9 mouse cellular contexts compared by ENCODE assay signal in the genomic region with DNA sequence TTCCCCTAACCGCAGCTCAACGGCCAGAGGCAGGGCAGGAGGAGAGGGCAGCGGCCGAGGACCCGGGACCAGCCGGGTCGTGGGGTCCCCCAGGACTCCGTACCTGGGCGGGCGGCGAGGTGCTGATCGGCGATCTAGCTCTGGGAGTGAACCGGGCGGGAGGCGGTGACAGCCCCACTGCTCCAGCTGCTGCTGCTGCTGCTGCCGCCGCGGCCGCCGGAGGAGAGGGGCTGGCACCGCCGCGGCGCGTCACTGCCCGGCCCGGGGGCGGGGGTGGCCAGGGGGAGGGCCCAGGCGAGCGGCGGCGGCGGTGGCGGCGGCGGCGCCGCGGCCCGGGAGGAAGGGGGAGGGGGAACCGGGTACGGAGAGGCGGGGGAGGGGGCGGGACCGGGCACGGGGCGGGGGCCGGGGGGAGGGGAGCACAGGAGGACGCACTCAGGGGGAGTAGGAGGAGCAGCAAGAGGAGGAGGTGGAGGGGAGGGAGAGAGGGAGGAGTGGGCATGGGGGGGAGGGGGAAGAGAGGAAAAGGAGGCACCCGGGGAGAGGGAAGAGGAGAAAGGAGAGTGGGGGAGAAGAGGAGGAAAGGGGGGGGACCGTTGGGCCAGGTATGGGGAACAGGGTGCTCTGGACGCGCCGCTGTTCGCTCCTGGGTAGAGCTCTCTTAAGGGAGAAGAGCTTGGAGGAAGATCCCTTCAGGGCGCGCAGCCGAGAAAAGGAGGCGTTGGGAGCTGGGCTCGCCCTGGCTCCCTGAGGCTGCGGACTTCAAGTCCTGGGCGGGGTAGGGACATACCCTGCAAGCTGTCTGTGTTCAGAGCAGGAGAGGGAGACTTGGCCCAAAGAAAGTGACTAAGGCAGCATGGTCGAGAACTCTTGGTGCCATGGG. TPM values are rescaled to one million over a fixed set of nuclear protein-coding genes. Genes with fewer than 3 reads are reported as not detected.
A peak's percentile ranks its signal among the peaks of the same experiment; 100 is the strongest.
DNase-seq lines count a peak whose midpoint lies in the region; ATAC-seq and TF ChIP-seq lines count a peak whose summit lies in the region.
"Had no signal": no experiment of that assay in that cellular context is flagged by ENCODE, and none has a peak within 500 bp of the region (broad histone marks: within the 10 kb centered on the region; RNA-seq: fewer than 3 reads in every experiment).

No protein-coding gene starts in this region.

- WGBS in forebrain, embryonic 10.5 days = 0% methylated on average over 28 of the region's 64 CpGs
- under 1% methylated on average over 33 of the region's 64 CpGs for WGBS in heart, postnatal 0 days
- under 1% methylated on average over 29 of the region's 64 CpGs for WGBS in lung, embryonic 16.5 days
- under 1% methylated on average over 33 of the region's 64 CpGs for WGBS in olfactory bulb, adult 2 months

- H3K9me3 ChIP-seq in forebrain, embryonic 10.5 days = no peaks in the 10 kb centered on the region
- H3K9me3 ChIP-seq in heart, postnatal 0 days (replicated peaks; ENCODE audit: control insufficient read depth, low read length) = no peaks in the 10 kb centered on the region
- no peaks in the 10 kb centered on the region for H3K9me3 ChIP-seq in lung, embryonic 16.5 days (ENCODE audit: control insufficient read depth, low read length)

- peak overlapping the region; percentile 78 for H3K4me2 ChIP-seq in heart, postnatal 0 days (ENCODE audit: low read depth, low read length)
- H3K4me2 ChIP-seq in lung, embryonic 16.5 days (ENCODE audit: low read depth, low read length) = peak overlapping the region; percentile 82

- ATAC-seq in CD4-positive, CD25-positive, alpha-beta regulatory T cell, adult 4 months = peak; percentile 64
- ATAC-seq in heart, postnatal 0 days (ENCODE audit: insufficient read depth, low read depth) = peak; percentile 73
- ATAC-seq in lung, embryonic 16.5 days (ENCODE audit: low read depth) = peak; percentile 78

- peak overlapping the region; percentile 81 for H3K4me3 ChIP-seq in forebrain, embryonic 10.5 days
- peak overlapping the region; percentile 98 for H3K4me3 ChIP-seq in heart, postnatal 0 days (ENCODE audit: low read depth, low read length)
- H3K4me3 ChIP-seq in lung, embryonic 16.5 days (ENCODE audit: low read length) = peak overlapping the region; percentile 95
- peak overlapping the region; percentile 95 for H3K4me3 ChIP-seq in olfactory bulb, adult 2 months (ENCODE audit: insufficient read depth, low read depth, low read length)

- no peak for TF ChIP-seq CTCF in heart, postnatal 0 days (IDR thresholded peaks at IDR 0.05; ENCODE audit: low read depth)
- TF ChIP-seq CTCF in olfactory bulb, adult 2 months (IDR thresholded peaks at IDR 0.05; ENCODE audit: insufficient read depth, low read depth, low read length) = no peak

- peak overlapping the region; percentile 91 for H3K9ac ChIP-seq in heart, postnatal 0 days (replicated peaks; ENCODE audit: low read depth, low read length)
- peak overlapping the region; percentile 91 for H3K9ac ChIP-seq in lung, embryonic 16.5 days (ENCODE audit: low read length)

- no peak for TF ChIP-seq EP300 in heart, postnatal 0 days (IDR thresholded peaks at IDR 0.05; ENCODE audit: low read depth)

- H3K4me1 ChIP-seq in forebrain, embryonic 10.5 days = peaks cover 69% of the 10 kb centered on the region
- H3K4me1 ChIP-seq in heart, postnatal 0 days (ENCODE audit: control insufficient read depth, insufficient read depth) = peaks cover 29% of the 10 kb centered on the region
- H3K4me1 ChIP-seq in lung, embryonic 16.5 days (replicated peaks; ENCODE audit: control insufficient read depth, insufficient read depth, low read length) = peaks cover 32% of the 10 kb centered on the region
- H3K4me1 ChIP-seq in olfactory bulb, adult 2 months (ENCODE audit: control insufficient read depth, insufficient read depth, low read length) = peaks cover 29% of the 10 kb centered on the region

- no peaks in the 10 kb centered on the region for H3K36me3 ChIP-seq in forebrain, embryonic 10.5 days (replicated peaks)
- H3K36me3 ChIP-seq in heart, postnatal 0 days (replicated peaks; ENCODE audit: control insufficient read depth, insufficient read depth, low read length) = no peaks in the 10 kb centered on the region
- no peaks in the 10 kb centered on the region for H3K36me3 ChIP-seq in lung, embryonic 16.5 days (ENCODE audit: control insufficient read depth, insufficient read depth, low read length)

- H3K27ac ChIP-seq in forebrain, embryonic 10.5 days = peak overlapping the region; percentile 91
- peak overlapping the region; percentile 89 for H3K27ac ChIP-seq in heart, postnatal 0 days (ENCODE audit: low read depth)
- peak overlapping the region; percentile 97 for H3K27ac ChIP-seq in lung, embryonic 16.5 days (ENCODE audit: low read length)
- 0 out of 2 replicates have a peak overlapping the region, but pooled peaks have one; percentile 52 for H3K27ac ChIP-seq in olfactory bulb, adult 2 months (ENCODE audit: insufficient read depth, low read depth, low read length)

- no peak for TF ChIP-seq POLR2A in olfactory bulb, adult 2 months (IDR thresholded peaks at IDR 0.05; ENCODE audit: insufficient read depth, low read depth, low read length)

- peak; percentile 86 to 92 for DNase-seq in adrenal gland, postnatal 36 days
- DNase-seq in forebrain, embryonic 10.5 days (ENCODE audit: extremely low spot score, low spot score) = peak; percentile 79
- DNase-seq in heart, postnatal 0 days (ENCODE audit: low spot score) = peak; percentile 67
- peak; percentile 75 to 90 for DNase-seq in kidney, postnatal 36 days
- peak; percentile 73 for DNase-seq in thymus, postnatal 0 days (ENCODE audit: low spot score)

- H3K27me3 ChIP-seq in forebrain, embryonic 10.5 days (ENCODE audit: poor library complexity, severe bottlenecking) = peaks cover 16% of the 10 kb centered on the region
- H3K27me3 ChIP-seq in heart, postnatal 0 days (ENCODE audit: control insufficient read depth, insufficient read depth, low read length) = no peaks in the 10 kb centered on the region
- H3K27me3 ChIP-seq in lung, embryonic 16.5 days (ENCODE audit: control insufficient read depth, insufficient read depth, low read depth, low read length) = no peaks in the 10 kb centered on the region

RNA-seq across cellular contexts. Expression of a gene that starts 48.1 kb away (rescaled TPM):
- polyA plus RNA-seq in CD4-positive, CD25-positive, alpha-beta regulatory T cell, adult 4 months (2017; shearing (Covaris generic)) = not detected
- total RNA-seq in adrenal gland, postnatal 36 days (2021) = not detected
- not detected in 2 replicates for polyA plus RNA-seq in forebrain, embryonic 10.5 days (2016; fragmentation: Nextera tagmentation; extraction: Ambion mirVana)
- not detected in 2 replicates for total RNA-seq in heart, postnatal 0 days (2014; rRNA removed; ENCODE audit: low replicate concordance)
- 0.45 TPM in 1 of 2 replicates, not detected in the other for polyA plus RNA-seq in heart, postnatal 0 days (2015; fragmentation: Nextera tagmentation; extraction: Ambion mirVana)
- not detected in 2 replicates for polyA plus RNA-seq in lung, embryonic 16.5 days (2015; fragmentation: Nextera tagmentation; extraction: Ambion mirVana)
- not detected in 2 replicates for polyA plus RNA-seq in olfactory bulb, adult 2 months (2012; ENCODE audit: insufficient read depth, insufficient read length, low replicate concordance, missing spikeins)
- not detected in 2 replicates for polyA plus RNA-seq in thymus, postnatal 0 days (2015; fragmentation: Nextera tagmentation; extraction: Ambion mirVana)
- polyA plus RNA-seq: frontal cortex, adult 2 months had no signal

Comparison
In these comparisons a context has a peak if more than half of its experiments do, and no peak if none do; other contexts are left out.
1. Peak in every context shown above with its lines: DNase-seq, ATAC-seq, H3K4me3 ChIP-seq and H3K27ac ChIP-seq.